Mouse (Mus musculus) heart, adult 2 months (tissue): Measurements from ENCODE around the gene Caml. TPM values are rescaled to one million over a fixed set of nuclear protein-coding genes. Genes with fewer than 3 reads are reported as not detected.
"Not testable (repeated sequence)": the region's sequence is repeated elsewhere in the genome, so short reads cannot be mapped to it uniquely, and the experiment has no call there.

Experiments
- DNase-seq, 2 experiments: peaks; one replicate each; pipeline ENCODE4 v3.0.0; 2021
- H3K27ac ChIP-seq: fragments of 200-600 bp; 2 replicates; pipeline ENCODE4 v1.8.1; 2022
- H3K27me3 ChIP-seq: fragments of 200-500 bp; 2 replicates; pipeline ENCODE4 v1.6.1; 2012; ENCODE audit warnings: mild to moderate bottlenecking, low read length, inconsistent platforms, mixed read lengths; ENCODE audit not compliant: control insufficient read depth, insufficient read depth
- H3K36me3 ChIP-seq: fragments of 200-500 bp; 2 replicates; pipeline ENCODE4 v1.6.1; 2012; ENCODE audit warnings: low read length, inconsistent platforms; ENCODE audit not compliant: control insufficient read depth, insufficient read depth
- H3K4me1 ChIP-seq: fragments of 200-500 bp; 2 replicates; pipeline ENCODE4 v1.6.1; 2011; ENCODE audit warnings: low read length; ENCODE audit not compliant: control insufficient read depth, insufficient read depth
- H3K4me3 ChIP-seq: fragments of 200-600 bp; 2 replicates; pipeline ENCODE4 v1.8.1; 2022
- H3K79me2 ChIP-seq: fragments of 200-500 bp; replicated peaks from 2 replicates; pipeline ENCODE4 v1.6.1; 2012; ENCODE audit warnings: mild to moderate bottlenecking, inconsistent platforms, low read length, moderate library complexity, mixed read lengths; ENCODE audit not compliant: control insufficient read depth, insufficient read depth
- H3K9ac ChIP-seq: fragments of 200-500 bp; 2 replicates; pipeline ENCODE4 v1.6.1; 2012; ENCODE audit warnings: low read depth, mild to moderate bottlenecking, control low read depth, inconsistent platforms, low read length, mixed read lengths
- CTCF ChIP-seq: fragments of 200-600 bp; IDR thresholded peaks from 2 replicates; pipeline ENCODE4 v1.8.1; 2022; ENCODE audit warnings: antibody characterized with exemption, mild to moderate bottlenecking, moderate library complexity
- EP300 ChIP-seq: fragments of 200-500 bp; IDR thresholded peaks from 2 replicates; pipeline ENCODE4 v1.6.1; 2011; ENCODE audit warnings: low read depth, low read length, control low read depth; ENCODE audit not compliant: insufficient read depth
- POLR2A ChIP-seq: fragments of 200-500 bp; IDR thresholded peaks from 2 replicates; pipeline ENCODE4 v1.6.1; 2011; ENCODE audit warnings: mild to moderate bottlenecking, low read depth, low read length, control low read depth; ENCODE audit not compliant: insufficient read depth
- WGBS: fragments of 180-500 bp; shearing (Covaris S2); methylation state at CpG from one replicate; pipeline ENCODE4 v1.1.7; 2018; 5-methylcytosine and 5-hydroxymethylcytosine counted together
- intact Hi-C: fragments of 180-260 bp; cut with DNase I; formaldehyde crosslinking; loops from one replicate; pipeline ENCODE4 v1.15.1; 2025
- polyA plus RNA-seq: library from polyadenylated mRNA; depleted of rRNA; stranded (reverse); fragments of >200 nt; gene quantifications from 2 replicates; pipeline ENCODE4 v1.2.3, GENCODE M21; 2012
- total RNA-seq, 2 experiments: library from RNA; stranded (reverse); gene quantifications; 2 replicates each; pipeline ENCODE4 v1.2.3; 2021

Gene Caml
- total and polyA plus RNA-seq, 3 experiments: 10.4 to 11.7 (median 10.9) TPM

- peak; percentile 81; the same call in 1 of the 2 replicates for TF ChIP-seq EP300
- peak; percentile 91 for TF ChIP-seq POLR2A
- no peak; the same call in 1 of the 2 replicates for TF ChIP-seq CTCF
- peak within 1 kb of the TSS; percentile 76 for H3K27ac ChIP-seq
- DNase-seq: peak; percentile 91 to 95
- no peaks in the 10 kb centered on the region for H3K27me3 ChIP-seq
- H3K4me1 ChIP-seq: peaks cover 1% of the 10 kb centered on the region
- H3K79me2 ChIP-seq: peaks cover 3% of the 10 kb centered on the region
- WGBS: 3% methylated on average over 30 of the region's 30 CpGs
- intact Hi-C loops: loop anchor here (2.0 kb wide), 1 partner anchor 64 kb away; the partner anchor contains the start of gene Fam193b
- H3K9ac ChIP-seq: peak within 1 kb of the TSS; percentile 93
- no peaks in the 10 kb centered on the region; the same call in 1 of the 2 replicates for H3K36me3 ChIP-seq
- H3K4me3 ChIP-seq: peak within 1 kb of the TSS; percentile 90
Observed at GRCm38 (mm10) chr13:55634639-55635127, 11.9 kb downstream of the Caml start, which contains the start of gene Ddx46. Gene Ddx46 (plus strand): TSS chr13:55635027.

- H3K36me3 ChIP-seq: no peaks in the 10 kb centered on the region
Observed at GRCm38 (mm10) chr13:55635146-55635571, 12.4 kb downstream of the Caml start.

GRCm38 (mm10) chr13:55636185-55636983 is 13.6 kb downstream of the Caml start:
- no peak for DNase-seq
- no peak overlapping the region for H3K9ac ChIP-seq
- no peak overlapping the region for H3K27ac ChIP-seq
- intact Hi-C loops: no loop called here
- no peaks in the 10 kb centered on the region for H3K36me3 ChIP-seq
- 81% methylated on average over 14 of the region's 14 CpGs for WGBS
- H3K79me2 ChIP-seq: peaks cover 4% of the 10 kb centered on the region
- no peak for TF ChIP-seq CTCF
- TF ChIP-seq EP300: no peak
- no peak for TF ChIP-seq POLR2A
- H3K27me3 ChIP-seq: no peaks in the 10 kb centered on the region
- H3K4me1 ChIP-seq: peaks cover 1% of the 10 kb centered on the region
- no peak overlapping the region for H3K4me3 ChIP-seq

More at GRCm38 (mm10) chr13:55635146-55635571, 12.4 kb downstream of the Caml start:
- TF ChIP-seq POLR2A: no peak
- no peak for TF ChIP-seq EP300
- TF ChIP-seq CTCF: no peak
- no peak for DNase-seq
- Histone ChIP-seq H3K27me3 (no peaks in the 10 kb centered on the region), H3K27ac (peak overlapping the region; percentile 76), H3K4me1 (peaks cover 1% of the 10 kb centered on the region), H3K79me2 (peaks cover 3% of the 10 kb centered on the region), H3K4me3 (peak overlapping the region; percentile 90), H3K9ac (peak overlapping the region; percentile 93)
- intact Hi-C loops: loop anchor here (2.0 kb wide), 1 partner anchor 64 kb away; the partner anchor contains the start of gene Fam193b
- under 1% methylated on average over 35 of the region's 40 CpGs for WGBS

GRCm38 (mm10) chr13:55640480-55640879 is 17.7 kb downstream of the Caml start:
- not testable (repeated sequence) for H3K27me3 ChIP-seq, H3K4me1 ChIP-seq, H3K36me3 ChIP-seq, H3K4me3 ChIP-seq, H3K79me2 ChIP-seq, H3K27ac ChIP-seq, H3K9ac ChIP-seq
- 32% methylated on average over 8 of the region's 8 CpGs for WGBS
- TF ChIP-seq CTCF: peak; percentile 85
- 0 out of 2 replicates have a peak, but pooled peaks have one; percentile 20 for TF ChIP-seq EP300
- peak; percentile 67 to 85 for DNase-seq
- intact Hi-C loops: loop anchor here (1.0 to 5.0 kb wide), 2 partner anchors 39 to 87 kb away; partner anchors contain the start of gene Pcbd2

GRCm38 (mm10) chr13:55644525-55644924 is 21.7 kb downstream of the Caml start:
- intact Hi-C loops: loop anchor here (5.0 kb wide), 1 partner anchor 83 kb away; the partner anchor contains the start of gene Pcbd2
- H3K36me3 ChIP-seq: no peaks in the 10 kb centered on the region

GRCm38 (mm10) chr13:55650098-55650497 is 27.3 kb downstream of the Caml start:
- H3K4me1 ChIP-seq: no peaks in the 10 kb centered on the region
- TF ChIP-seq CTCF (peak; percentile 29), POLR2A (no peak)
- H3K36me3 ChIP-seq: no peaks in the 10 kb centered on the region
- H3K27me3 ChIP-seq: no peaks in the 10 kb centered on the region
- WGBS: 91% methylated on average over 12 of the region's 12 CpGs
- no peak overlapping the region for H3K27ac ChIP-seq
- intact Hi-C loops: no loop called here
- H3K4me3 ChIP-seq: no peak overlapping the region
- DNase-seq: no peak
- H3K79me2 ChIP-seq: no peaks in the 10 kb centered on the region
- H3K9ac ChIP-seq: no peak overlapping the region

More at GRCm38 (mm10) chr13:55644525-55644924, 21.7 kb downstream of the Caml start:
- Histone ChIP-seq H3K9ac (no peak overlapping the region), H3K4me3 (no peak overlapping the region), H3K27me3 (no peaks in the 10 kb centered on the region), H3K4me1 (no peaks in the 10 kb centered on the region), H3K27ac (no peak overlapping the region), H3K79me2 (peaks cover 2% of the 10 kb centered on the region)
- TF ChIP-seq EP300 (no peak), POLR2A (no peak), CTCF (peak; percentile 52)
- WGBS: 85% methylated on average over 2 of the region's 2 CpGs
- DNase-seq: no peak
